Mouse (Mus musculus) lung, embryonic 16.5 days (tissue): Measurements from ENCODE around the gene Dll4. TPM values are rescaled to one million over a fixed set of nuclear protein-coding genes. Genes with fewer than 3 reads are reported as not detected.

ENCODE experiments used
- ATAC-seq: fragments of 200-750 bp; cut with Nextera tagmentation; 2 replicates; pipeline ENCODE4 v1.8.0; 2017; ENCODE audit warnings: low read depth, mild to moderate bottlenecking, moderate library complexity
- H3K27ac ChIP-seq: fragments of 300-500 bp; sonication (generic); 2 replicates; pipeline ENCODE4 v1.5.1; 2014; ENCODE audit warnings: mild to moderate bottlenecking, control low read depth, low read length
- H3K27me3 ChIP-seq: fragments of 300-500 bp; sonication (generic); 2 replicates; pipeline ENCODE4 v1.6.1; 2014; ENCODE audit warnings: low read depth, low read length, mixed read lengths; ENCODE audit not compliant: control insufficient read depth, insufficient read depth
- H3K36me3 ChIP-seq: fragments of 300-500 bp; sonication (generic); 2 replicates; pipeline ENCODE4 v1.6.1; 2014; ENCODE audit warnings: low read length; ENCODE audit not compliant: control insufficient read depth, insufficient read depth
- H3K4me1 ChIP-seq: fragments of 300-500 bp; sonication (generic); replicated peaks from 2 replicates; pipeline ENCODE4 v1.6.1; 2014; ENCODE audit warnings: low read length, mixed read lengths; ENCODE audit not compliant: control insufficient read depth, insufficient read depth
- H3K4me2 ChIP-seq: fragments of 300-500 bp; sonication (generic); 2 replicates; pipeline ENCODE4 v1.6.1; 2014; ENCODE audit warnings: low read depth, low read length, control low read depth
- H3K4me3 ChIP-seq: fragments of 300-500 bp; sonication (generic); 2 replicates; pipeline ENCODE4 v1.5.1; 2014; ENCODE audit warnings: mild to moderate bottlenecking, low read length, control low read depth
- H3K9ac ChIP-seq: fragments of 300-500 bp; sonication (generic); 2 replicates; pipeline ENCODE4 v1.6.1; 2014; ENCODE audit warnings: low read length, control low read depth
- H3K9me3 ChIP-seq: fragments of 300-500 bp; sonication (generic); 2 replicates; pipeline ENCODE4 v1.6.1; 2016; ENCODE audit warnings: low read length; ENCODE audit not compliant: control insufficient read depth
- WGBS: fragments of 180-500 bp; shearing (Covaris S2); extraction: QIAGEN DNeasy Blood & Tissue Kit; methylation state at CpG from one replicate; pipeline ENCODE4 v1.1.7; 2014; 5-methylcytosine and 5-hydroxymethylcytosine counted together
- polyA plus RNA-seq: library from polyadenylated mRNA; unstranded; fragments of >200 nt; fragmentation: Nextera tagmentation; extraction: Ambion mirVana; gene quantifications from 2 replicates; pipeline ENCODE4 v1.2.1, GENCODE M21; 2015

The Dll4 gene
- 14.6 and 17.8 TPM in 2 replicates for polyA plus RNA-seq

DNA sequence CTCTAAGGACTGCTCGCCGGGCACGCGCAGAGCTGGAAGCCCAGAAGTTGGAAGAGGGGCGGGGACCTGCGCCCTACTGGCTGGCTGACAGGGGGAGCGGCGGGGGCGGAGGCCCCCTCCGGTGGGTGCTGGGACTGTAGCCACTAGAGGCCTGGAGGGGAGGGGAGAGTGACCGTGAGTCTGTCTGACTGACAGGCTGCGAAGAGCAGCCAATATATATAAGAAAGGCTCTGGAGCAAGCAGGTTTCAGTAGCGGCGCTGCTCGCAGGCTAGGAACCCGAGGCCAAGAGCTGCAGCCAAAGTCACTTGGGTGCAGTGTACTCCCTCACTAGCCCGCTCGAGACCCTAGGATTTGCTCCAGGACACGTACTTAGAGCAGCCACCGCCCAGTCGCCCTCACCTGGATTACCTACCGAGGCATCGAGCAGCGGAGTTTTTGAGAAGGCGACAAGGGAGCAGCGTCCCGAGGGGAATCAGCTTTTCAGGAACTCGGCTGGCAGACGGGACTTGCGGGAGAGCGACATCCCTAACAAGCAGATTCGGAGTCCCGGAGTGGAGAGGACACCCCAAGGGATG, at the start of gene Dll4:
Gene Dll4 (plus strand): TSS at position 217 of the 576 bp plus-strand sequence.
- Histone ChIP-seq H3K4me1 (peaks cover 63% of the 10 kb centered on the region), H3K9me3 (no peaks in the 10 kb centered on the region), H3K4me2 (peak within 1 kb of the TSS; percentile 91), H3K27ac (peak within 1 kb of the TSS; percentile 59), H3K9ac (peak within 1 kb of the TSS; percentile 70), H3K36me3 (no peaks in the 10 kb centered on the region), H3K4me3 (peak within 1 kb of the TSS; percentile 64), H3K27me3 (peaks cover 61% of the 10 kb centered on the region)
- ATAC-seq: peak; percentile 73
- WGBS: under 1% methylated on average over 31 of the region's 33 CpGs

DNA sequence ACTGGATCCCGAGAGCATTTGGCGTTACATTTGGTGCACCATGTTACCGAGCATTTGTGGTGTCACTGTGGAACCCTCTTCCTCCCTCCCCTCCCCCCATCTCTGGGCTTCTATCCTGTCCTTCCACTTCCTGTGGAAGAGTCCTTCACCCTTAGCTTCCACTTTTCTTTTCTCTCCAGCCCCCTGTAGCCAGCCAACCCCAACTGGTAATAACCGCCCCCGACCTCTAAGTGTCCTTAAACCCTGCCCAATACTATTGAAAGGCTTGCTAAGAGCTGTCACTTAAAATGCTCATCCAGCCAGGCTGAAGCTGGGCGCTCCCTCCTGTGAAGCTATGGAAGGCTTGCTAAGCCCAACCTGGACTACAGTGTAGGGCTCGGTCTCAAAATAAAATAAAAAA, 48.7 kb upstream of the Dll4 start:
- Histone ChIP-seq H3K27me3 (no peaks in the 10 kb centered on the region), H3K4me2 (no peak overlapping the region), H3K9me3 (no peaks in the 10 kb centered on the region), H3K4me1 (no peaks in the 10 kb centered on the region), H3K9ac (no peak overlapping the region), H3K4me3 (no peak overlapping the region), H3K36me3 (no peaks in the 10 kb centered on the region), H3K27ac (no peak overlapping the region)
- ATAC-seq: no peak
- WGBS: 72% methylated on average over 7 of the region's 7 CpGs

DNA sequence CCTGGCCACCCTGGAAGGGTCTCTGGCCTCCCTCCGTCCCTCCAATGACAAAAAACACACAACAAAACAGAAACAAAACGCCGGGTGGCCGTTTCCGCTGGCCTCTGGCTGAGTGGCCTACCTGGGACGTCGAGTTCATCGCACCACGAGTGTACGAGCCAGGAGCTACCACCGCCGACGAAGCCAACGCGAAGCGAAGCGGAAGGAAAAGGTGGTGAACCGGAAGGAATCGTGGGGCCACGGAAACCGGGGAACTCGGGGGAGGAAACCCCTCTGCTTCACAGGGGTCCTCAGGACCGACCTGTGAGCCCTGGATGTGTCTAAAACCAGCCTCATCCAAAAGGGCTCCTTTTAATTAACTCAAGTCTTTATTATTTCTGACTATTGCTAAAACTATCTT, 47.8 kb upstream of the Dll4 start:
- no peak overlapping the region for H3K4me2 ChIP-seq
- H3K27me3 ChIP-seq: no peaks in the 10 kb centered on the region
- no peak overlapping the region for H3K27ac ChIP-seq
- WGBS: 91% methylated on average over 23 of the region's 23 CpGs
- no peaks in the 10 kb centered on the region for H3K36me3 ChIP-seq
- H3K4me1 ChIP-seq: no peaks in the 10 kb centered on the region
- no peaks in the 10 kb centered on the region for H3K9me3 ChIP-seq
- ATAC-seq: no peak
- no peak overlapping the region for H3K4me3 ChIP-seq
- H3K9ac ChIP-seq: no peak overlapping the region

DNA sequence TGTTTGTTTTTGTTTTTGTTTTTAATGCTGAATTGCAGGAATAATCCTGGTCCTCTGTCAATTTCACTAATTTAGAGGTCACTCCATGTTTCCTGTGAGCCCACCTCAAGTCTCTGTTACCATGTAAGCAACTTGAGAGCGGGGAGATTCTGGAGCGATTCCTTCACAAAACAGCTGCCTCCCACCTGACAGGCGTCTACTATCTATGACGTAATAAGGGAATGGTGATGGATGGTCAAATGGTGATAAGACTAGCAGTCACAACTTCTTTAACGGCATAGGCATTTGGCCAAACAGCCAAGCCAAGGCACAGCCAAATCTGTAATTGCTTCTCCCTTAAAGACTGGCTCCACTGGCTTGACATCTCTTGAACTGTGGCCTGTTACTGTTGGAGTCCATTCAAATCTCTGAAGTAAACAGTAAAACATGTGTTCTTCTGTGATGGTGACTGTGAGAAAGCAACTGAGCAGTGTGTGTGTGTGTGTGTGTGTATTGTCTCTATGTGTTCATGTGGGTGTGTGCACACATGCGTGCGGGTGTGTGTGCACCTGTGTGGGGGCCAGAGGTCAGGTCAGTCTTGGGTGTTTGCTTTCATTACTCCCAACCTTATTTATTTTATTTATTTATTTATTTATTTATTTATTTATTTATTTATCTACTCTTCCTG, 43.6 kb upstream of the Dll4 start:
- 50% methylated on average over 7 of the region's 7 CpGs for WGBS
- H3K9ac ChIP-seq: no peak overlapping the region
- ATAC-seq: peak; percentile 78
- H3K36me3 ChIP-seq: no peaks in the 10 kb centered on the region
- no peaks in the 10 kb centered on the region for H3K27me3 ChIP-seq
- no peaks in the 10 kb centered on the region for H3K9me3 ChIP-seq
- H3K4me1 ChIP-seq: no peaks in the 10 kb centered on the region
- no peak overlapping the region for H3K27ac ChIP-seq
- H3K4me2 ChIP-seq: no peak overlapping the region
- no peak overlapping the region for H3K4me3 ChIP-seq

DNA sequence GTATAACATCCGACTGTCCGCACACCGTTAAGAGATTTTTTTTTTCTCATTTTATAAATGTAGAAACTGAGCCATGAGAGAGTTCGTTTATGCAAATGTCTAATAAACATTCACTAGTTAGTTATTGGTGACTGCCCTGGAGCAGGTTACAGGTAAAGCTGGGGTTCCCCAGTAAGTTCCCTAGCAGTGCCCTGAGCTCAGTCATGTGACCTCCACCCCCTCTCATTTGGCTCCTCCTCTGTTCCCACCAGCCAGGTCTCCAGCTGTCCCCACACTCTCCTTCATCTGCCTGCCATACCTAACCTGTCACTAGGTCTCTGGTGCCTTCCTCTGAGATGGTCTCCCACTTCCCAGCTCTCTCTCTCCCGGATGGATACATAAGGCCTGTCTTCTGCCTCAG, 38.2 kb upstream of the Dll4 start:
- no peaks in the 10 kb centered on the region for H3K27me3 ChIP-seq
- 90% methylated on average over 5 of the region's 5 CpGs for WGBS
- no peak overlapping the region for H3K4me2 ChIP-seq
- H3K4me3 ChIP-seq: no peak overlapping the region
- H3K9me3 ChIP-seq: no peaks in the 10 kb centered on the region
- peaks cover 2% of the 10 kb centered on the region; the same call in 1 of the 2 replicates for H3K36me3 ChIP-seq
- ATAC-seq: no peak
- peaks cover 12% of the 10 kb centered on the region for H3K4me1 ChIP-seq
- no peak overlapping the region for H3K27ac ChIP-seq
- no peak overlapping the region for H3K9ac ChIP-seq

DNA sequence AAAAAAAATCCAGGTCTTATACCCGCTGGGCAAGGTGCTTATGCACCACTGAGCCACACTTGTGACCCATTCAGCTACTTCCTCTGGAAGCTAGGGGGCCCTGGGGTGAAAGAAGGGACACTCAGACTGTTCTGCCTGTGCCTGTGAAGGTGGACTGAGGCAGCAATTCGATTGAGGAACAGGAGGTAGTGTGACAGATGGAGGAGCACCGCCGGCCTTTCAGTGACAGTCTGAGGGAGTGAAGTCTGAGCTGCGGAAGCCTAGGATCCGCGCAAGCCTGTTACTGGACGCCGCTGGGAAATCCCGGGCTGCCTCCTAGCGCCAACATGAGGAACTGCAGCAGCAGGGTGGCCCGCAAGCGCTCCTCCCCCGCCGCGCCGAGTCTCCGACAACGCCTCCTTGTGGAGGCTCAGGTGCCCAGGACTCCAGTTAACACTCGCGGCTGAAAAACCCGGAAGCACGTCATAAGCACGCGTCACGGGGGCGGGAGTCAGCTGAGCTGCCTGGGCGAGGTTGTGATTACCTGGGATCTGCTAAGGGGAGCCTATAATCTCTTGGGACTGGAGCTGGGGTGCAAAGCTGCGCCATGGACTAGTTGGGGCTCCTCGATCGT, 37.2 kb upstream of the Dll4 start, which contains the start of gene Vps18:
Gene Vps18 (plus strand): TSS at position 471 of the 613 bp plus-strand sequence.
- Histone ChIP-seq H3K4me2 (peak within 1 kb of the TSS; percentile 88), H3K9me3 (no peaks in the 10 kb centered on the region), H3K27me3 (no peaks in the 10 kb centered on the region), H3K27ac (peak within 1 kb of the TSS; percentile 14; the same call in 1 of the 2 replicates), H3K4me3 (peak within 1 kb of the TSS; percentile 65), H3K4me1 (peaks cover 12% of the 10 kb centered on the region), H3K9ac (peak within 1 kb of the TSS; percentile 84), H3K36me3 (peaks cover 7% of the 10 kb centered on the region)
- under 1% methylated on average over 31 of the region's 31 CpGs for WGBS
- ATAC-seq: peak; percentile 97

DNA sequence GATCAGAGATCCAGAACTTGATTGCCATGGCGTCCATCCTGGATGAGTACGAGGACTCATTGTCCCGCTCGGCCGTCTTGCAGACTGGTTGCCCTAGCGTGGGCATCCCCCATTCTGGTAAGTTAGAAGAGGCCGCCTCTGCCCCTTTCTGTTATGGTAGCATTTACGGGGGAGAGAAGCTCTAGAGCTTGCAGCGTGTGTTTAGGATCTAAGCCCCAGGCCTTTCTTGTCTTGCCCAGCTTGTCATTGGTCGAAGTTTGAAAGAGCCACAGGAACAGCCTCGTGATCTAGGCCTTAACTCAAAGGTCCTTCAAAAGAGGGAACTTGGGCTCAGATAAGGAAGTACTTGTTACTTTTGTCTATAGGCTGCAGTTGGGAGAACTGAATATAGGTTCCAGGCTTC, 36.6 kb upstream of the Dll4 start:
- H3K9ac ChIP-seq: peak overlapping the region; percentile 84
- H3K27ac ChIP-seq: peak overlapping the region; percentile 14; the same call in 1 of the 2 replicates
- H3K4me3 ChIP-seq: peak overlapping the region; percentile 65
- H3K4me1 ChIP-seq: peaks cover 12% of the 10 kb centered on the region
- H3K4me2 ChIP-seq: peak overlapping the region; percentile 88
- peaks cover 13% of the 10 kb centered on the region for H3K36me3 ChIP-seq
- no peaks in the 10 kb centered on the region for H3K27me3 ChIP-seq
- H3K9me3 ChIP-seq: no peaks in the 10 kb centered on the region
- peak; percentile 23 for ATAC-seq
- whole genome bisulfite sequencing: under 1% methylated on average over 11 of the region's 11 CpGs

DNA sequence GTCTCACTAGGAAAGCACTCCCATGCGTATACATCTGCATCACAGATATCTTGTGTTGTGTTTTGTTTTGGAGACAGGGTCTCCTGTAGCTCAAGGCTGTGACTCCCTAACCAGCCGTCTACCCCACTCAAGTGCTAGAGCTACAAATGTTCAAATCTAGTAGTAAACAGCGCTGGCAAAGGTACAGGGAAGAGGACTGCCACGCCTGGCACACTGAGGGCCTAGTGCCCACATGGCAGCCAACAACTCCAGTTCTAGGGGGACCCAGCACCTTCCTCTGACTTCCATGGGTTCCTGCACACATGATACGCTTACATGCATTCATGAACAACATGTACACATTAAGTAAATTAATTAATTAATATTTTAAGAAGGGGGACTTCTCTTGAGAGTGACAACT, 33.3 kb upstream of the Dll4 start:
- no peaks in the 10 kb centered on the region for H3K9me3 ChIP-seq
- no peak overlapping the region for H3K9ac ChIP-seq
- H3K36me3 ChIP-seq: peaks cover 32% of the 10 kb centered on the region
- 89% methylated on average over 5 of the region's 5 CpGs for WGBS
- no peak overlapping the region for H3K4me2 ChIP-seq
- H3K27ac ChIP-seq: no peak overlapping the region
- no peak for ATAC-seq
- H3K4me3 ChIP-seq: no peak overlapping the region
- peaks cover 12% of the 10 kb centered on the region for H3K4me1 ChIP-seq
- H3K27me3 ChIP-seq: no peaks in the 10 kb centered on the region

DNA sequence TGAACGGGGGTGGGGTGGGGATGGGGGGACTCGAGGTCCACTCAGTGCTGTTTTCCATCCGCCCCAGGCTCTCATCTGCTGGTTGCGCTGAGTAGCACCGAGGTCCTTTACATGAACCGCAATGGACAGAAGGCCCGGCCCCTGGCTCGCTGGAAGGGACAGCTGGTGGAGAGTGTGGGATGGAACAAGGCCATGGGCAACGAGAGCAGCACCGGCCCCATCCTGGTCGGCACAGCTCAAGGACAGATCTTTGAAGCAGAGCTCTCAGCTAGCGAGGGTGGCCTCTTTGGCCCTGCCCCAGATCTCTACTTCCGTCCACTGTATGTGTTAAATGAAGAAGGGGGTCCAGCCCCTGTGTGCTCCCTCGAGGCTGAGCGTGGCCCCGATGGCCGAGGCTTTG, 32.7 kb upstream of the Dll4 start:
- Histone ChIP-seq H3K4me2 (no peak overlapping the region), H3K36me3 (peaks cover 37% of the 10 kb centered on the region), H3K4me1 (peaks cover 12% of the 10 kb centered on the region), H3K9me3 (no peaks in the 10 kb centered on the region), H3K27ac (no peak overlapping the region), H3K9ac (no peak overlapping the region), H3K4me3 (no peak overlapping the region), H3K27me3 (no peaks in the 10 kb centered on the region)
- ATAC-seq: no peak
- WGBS: 91% methylated on average over 17 of the region's 17 CpGs
